Mouse (Mus musculus) activated CD4-positive, CD25-positive, alpha-beta regulatory T cell, adult 4 months (primary cell): Measurements from ENCODE around the gene Alyref. TPM values are rescaled to one million over a fixed set of nuclear protein-coding genes. Genes with fewer than 3 reads are reported as not detected.

ENCODE experiments used
- ATAC-seq: one replicate; pipeline ENCODE4 v1.8.0; 2017
- polyA plus RNA-seq, 2 experiments: library from polyadenylated mRNA; unstranded; fragments of 100-300 nt; shearing (Covaris generic); gene quantifications; one replicate each; pipeline ENCODE4 v1.2.1; 2017

Alyref gene
- polyA plus RNA-seq = 10 to 100 TPM; 18.9 to 51.6 TPM

GRCm38 (mm10) chr11:120598283-120598989, at the start of gene Alyref, which contains the start of gene Anapc11:
Alyref (minus strand) TSS chr11:120598365.
Anapc11 (plus strand) TSS chr11:120598421.
- ATAC-seq = peak; percentile 86

- no peak for ATAC-seq
Observed at GRCm38 (mm10) chr11:120647047-120647830, 49.1 kb upstream of the Alyref start.

- ATAC-seq = peak; percentile 99
Observed at GRCm38 (mm10) chr11:120643601-120643987, 45.4 kb upstream of the Alyref start, which contains the start of gene Pycr1. Pycr1 (minus strand) TSS chr11:120643769.

- no peak for ATAC-seq
Observed at GRCm38 (mm10) chr11:120642939-120643600, 44.9 kb upstream of the Alyref start.

GRCm38 (mm10) chr11:120641869-120642268, 43.7 kb upstream of the Alyref start:
- ATAC-seq = no peak

GRCm38 (mm10) chr11:120641255-120641654, 43.1 kb upstream of the Alyref start:
- no peak for ATAC-seq

GRCm38 (mm10) chr11:120634810-120635209, 36.6 kb upstream of the Alyref start:
- ATAC-seq = no peak

GRCm38 (mm10) chr11:120633520-120634343, 35.6 kb upstream of the Alyref start, which contains the start of gene Mafg:
Mafg (minus strand) TSS chr11:120633600.
- ATAC-seq = peak; percentile 50

- peak; percentile 2 for ATAC-seq
Observed at GRCm38 (mm10) chr11:120632559-120633519, 34.7 kb upstream of the Alyref start.

GRCm38 (mm10) chr11:120631726-120632448, 33.7 kb upstream of the Alyref start:
- ATAC-seq = no peak

- peak; percentile 29 for ATAC-seq
Observed at GRCm38 (mm10) chr11:120630881-120631725, 32.9 kb upstream of the Alyref start.

- no peak for ATAC-seq
Observed at GRCm38 (mm10) chr11:120630401-120630871, 32.3 kb upstream of the Alyref start.

- ATAC-seq = no peak
Observed at GRCm38 (mm10) chr11:120629911-120630310, 31.7 kb upstream of the Alyref start.

GRCm38 (mm10) chr11:120629341-120629730, 31.2 kb upstream of the Alyref start:
- ATAC-seq = peak; percentile 27

- no peak for ATAC-seq
Observed at GRCm38 (mm10) chr11:120628601-120629340, 30.6 kb upstream of the Alyref start.

- ATAC-seq = peak; percentile 41
Observed at GRCm38 (mm10) chr11:120627468-120628300, 29.5 kb upstream of the Alyref start.

GRCm38 (mm10) chr11:120626785-120627467, 28.8 kb upstream of the Alyref start:
- ATAC-seq = no peak
